Mouse (Mus musculus) heart, embryonic 10.5 days (tissue): ENCODE results near the gene Abcb10. TPM values are rescaled to one million over a fixed set of nuclear protein-coding genes. Genes with fewer than 3 reads are reported as not detected.
"Not testable (repeated sequence)": the region's sequence is repeated elsewhere in the genome, so short reads cannot be mapped to it uniquely, and the experiment has no call there.

Experiments used
- DNase-seq: peaks from one replicate; pipeline ENCODE4 v3.0.0-alpha.2; 2017; ENCODE audit warnings: low spot score
- H3K27ac ChIP-seq: fragments of 300-500 bp; sonication (generic); 2 replicates; pipeline ENCODE4 v1.5.1; 2016; ENCODE audit warnings: mild to moderate bottlenecking
- H3K27me3 ChIP-seq: fragments of 300-500 bp; sonication (generic); 2 replicates; pipeline ENCODE4 v1.6.1; 2016; ENCODE audit warnings: mild to moderate bottlenecking; ENCODE audit not compliant: poor library complexity, insufficient read depth, severe bottlenecking
- H3K36me3 ChIP-seq: fragments of 300-500 bp; sonication (generic); 2 replicates; pipeline ENCODE4 v1.6.1; 2016; ENCODE audit warnings: mild to moderate bottlenecking, moderate library complexity
- H3K4me1 ChIP-seq: fragments of 300-500 bp; sonication (generic); 2 replicates; pipeline ENCODE4 v1.6.1; 2016; ENCODE audit warnings: mild to moderate bottlenecking
- H3K4me3 ChIP-seq: fragments of 300-500 bp; sonication (generic); 2 replicates; pipeline ENCODE4 v1.5.1; 2016; ENCODE audit warnings: mild to moderate bottlenecking, moderate library complexity
- H3K9me3 ChIP-seq: fragments of 300-500 bp; sonication (generic); 2 replicates; pipeline ENCODE4 v1.6.1; 2016; ENCODE audit warnings: mild to moderate bottlenecking, moderate library complexity
- WGBS: fragments of 180-500 bp; shearing (Covaris S2); methylation state at CpG from one replicate; pipeline ENCODE4 v1.1.7; 2016; 5-methylcytosine and 5-hydroxymethylcytosine counted together
- polyA plus RNA-seq: library from polyadenylated mRNA; unstranded; fragments of >200 nt; fragmentation: Nextera tagmentation; extraction: Ambion mirVana; gene quantifications from 2 replicates; pipeline ENCODE4 v1.2.1, GENCODE M21; 2016

The Abcb10 gene
- 41.6 and 47.7 TPM in 2 replicates for polyA plus RNA-seq

GRCm38 (mm10) chr8:123982826-123983400 lies at the start of gene Abcb10:
Gene Abcb10 (minus strand): TSS chr8:123983122.
- Histone ChIP-seq H3K4me1 (peaks cover 47% of the 10 kb centered on the region), H3K4me3 (peak within 1 kb of the TSS; percentile 93), H3K36me3 (no peaks in the 10 kb centered on the region), H3K27ac (peak within 1 kb of the TSS; percentile 97), H3K27me3 (no peaks in the 10 kb centered on the region), H3K9me3 (no peaks in the 10 kb centered on the region)
- DNase-seq: peak; percentile 97
- WGBS: under 1% methylated on average over 56 of the region's 56 CpGs

- 0 out of 2 replicates have a peak, but pooled peaks cover 3% of the 10 kb centered on the region for H3K4me1 ChIP-seq
- DNase-seq: no peak
- H3K27ac ChIP-seq: no peak overlapping the region
- no peaks in the 10 kb centered on the region for H3K27me3 ChIP-seq
- H3K36me3 ChIP-seq: peaks cover 90% of the 10 kb centered on the region
- H3K4me3 ChIP-seq: no peak overlapping the region
- no peaks in the 10 kb centered on the region for H3K9me3 ChIP-seq
- 84% methylated on average over 6 of the region's 6 CpGs for WGBS
These were observed 44.9 kb upstream of the Abcb10 start for GRCm38 (mm10) chr8:124027831-124028230.

GRCm38 (mm10) chr8:124026265-124026664 lies 43.3 kb upstream of the Abcb10 start:
- Histone ChIP-seq H3K36me3 (peaks cover 81% of the 10 kb centered on the region), H3K4me1 (peaks cover 12% of the 10 kb centered on the region)
- not testable (repeated sequence) for H3K4me3 ChIP-seq, H3K27me3 ChIP-seq, H3K27ac ChIP-seq, DNase-seq, H3K9me3 ChIP-seq
- 69% methylated on average over 2 of the region's 2 CpGs for WGBS

GRCm38 (mm10) chr8:124021237-124022227 lies 38.6 kb upstream of the Abcb10 start, which contains the start of the genes Taf5l and Urb2:
Gene Taf5l (minus strand): TSS chr8:124021397.
Gene Urb2 (plus strand): TSS chr8:124021508.
- H3K27me3 ChIP-seq: no peaks in the 10 kb centered on the region
- peaks cover 37% of the 10 kb centered on the region for H3K36me3 ChIP-seq
- no peaks in the 10 kb centered on the region for H3K9me3 ChIP-seq
- 1% methylated on average over 71 of the region's 74 CpGs for WGBS
- peak within 1 kb of the TSS; percentile 88 for H3K4me3 ChIP-seq
- H3K4me1 ChIP-seq: peaks cover 45% of the 10 kb centered on the region
- peak within 1 kb of the TSS; percentile 99 for H3K27ac ChIP-seq
- peak; percentile 94 for DNase-seq

- DNase-seq: peak; percentile 78
- H3K4me3 ChIP-seq: peak overlapping the region; percentile 88
- WGBS: 1% methylated on average over 63 of the region's 87 CpGs
These were observed 37.7 kb upstream of the Abcb10 start for GRCm38 (mm10) chr8:124020439-124021236.

GRCm38 (mm10) chr8:124019782-124020181 lies 36.9 kb upstream of the Abcb10 start:
- 22% methylated on average over 13 of the region's 13 CpGs for WGBS
- peak overlapping the region; percentile 88 for H3K4me3 ChIP-seq
- peaks cover 49% of the 10 kb centered on the region for H3K4me1 ChIP-seq
- peak; percentile 84 for DNase-seq
- peak overlapping the region; percentile 99; the same call in 1 of the 2 replicates for H3K27ac ChIP-seq
- no peaks in the 10 kb centered on the region for H3K9me3 ChIP-seq
- H3K36me3 ChIP-seq: peaks cover 21% of the 10 kb centered on the region
- H3K27me3 ChIP-seq: no peaks in the 10 kb centered on the region

More at GRCm38 (mm10) chr8:124020439-124021236, 37.7 kb upstream of the Abcb10 start:
- Histone ChIP-seq H3K9me3 (no peaks in the 10 kb centered on the region), H3K27ac (peak overlapping the region; percentile 99), H3K4me1 (peaks cover 49% of the 10 kb centered on the region), H3K27me3 (no peaks in the 10 kb centered on the region), H3K36me3 (peaks cover 30% of the 10 kb centered on the region)

- H3K4me3 ChIP-seq: no peak overlapping the region
- no peaks in the 10 kb centered on the region for H3K9me3 ChIP-seq
- H3K36me3 ChIP-seq: peaks cover 6% of the 10 kb centered on the region
- peaks cover 38% of the 10 kb centered on the region for H3K4me1 ChIP-seq
- 82% methylated on average over 3 of the region's 3 CpGs for whole genome bisulfite sequencing
- no peak overlapping the region for H3K27ac ChIP-seq
- no peaks in the 10 kb centered on the region for H3K27me3 ChIP-seq
- no peak for DNase-seq
These were observed 31.8 kb upstream of the Abcb10 start for GRCm38 (mm10) chr8:124014751-124015150.

- not testable (repeated sequence) for H3K27me3 ChIP-seq, H3K4me3 ChIP-seq, H3K27ac ChIP-seq, H3K9me3 ChIP-seq, DNase-seq
- Histone ChIP-seq H3K36me3 (peaks cover 11% of the 10 kb centered on the region), H3K4me1 (peaks cover 34% of the 10 kb centered on the region)
- WGBS: 91% methylated on average over 7 of the region's 7 CpGs
These were observed 31.4 kb upstream of the Abcb10 start for GRCm38 (mm10) chr8:124014299-124014698.

- H3K4me3 ChIP-seq: no peak overlapping the region
- no peaks in the 10 kb centered on the region for H3K27me3 ChIP-seq
- peaks cover 30% of the 10 kb centered on the region for H3K36me3 ChIP-seq
- no peak for DNase-seq
- no peak overlapping the region for H3K27ac ChIP-seq
- peaks cover 16% of the 10 kb centered on the region for H3K4me1 ChIP-seq
- no peaks in the 10 kb centered on the region for H3K9me3 ChIP-seq
- WGBS: 95% methylated on average over 3 of the region's 3 CpGs
These were observed 29.2 kb upstream of the Abcb10 start for GRCm38 (mm10) chr8:124011989-124012586.

- no peak overlapping the region for H3K27ac ChIP-seq
- DNase-seq: no peak
- WGBS: 43% methylated on average over 3 of the region's 3 CpGs
- no peaks in the 10 kb centered on the region for H3K9me3 ChIP-seq
- no peaks in the 10 kb centered on the region for H3K27me3 ChIP-seq
- H3K4me1 ChIP-seq: peaks cover 15% of the 10 kb centered on the region
- no peak overlapping the region for H3K4me3 ChIP-seq
- peaks cover 35% of the 10 kb centered on the region for H3K36me3 ChIP-seq
These were observed 28.7 kb upstream of the Abcb10 start for GRCm38 (mm10) chr8:124011580-124011979.

GRCm38 (mm10) chr8:124007829-124008228 lies 24.9 kb upstream of the Abcb10 start:
- Histone ChIP-seq H3K36me3 (peaks cover 72% of the 10 kb centered on the region), H3K4me3 (no peak overlapping the region), H3K27ac (no peak overlapping the region), H3K4me1 (peaks cover 10% of the 10 kb centered on the region), H3K9me3 (no peaks in the 10 kb centered on the region), H3K27me3 (no peaks in the 10 kb centered on the region)
- no peak for DNase-seq
- WGBS: 92% methylated on average over 6 of the region's 6 CpGs

- no peaks in the 10 kb centered on the region for H3K27me3 ChIP-seq
- DNase-seq: no peak
- no peaks in the 10 kb centered on the region for H3K4me1 ChIP-seq
- H3K27ac ChIP-seq: no peak overlapping the region
- 89% methylated on average over 10 of the region's 10 CpGs for WGBS
- H3K9me3 ChIP-seq: no peaks in the 10 kb centered on the region
- peaks cover 92% of the 10 kb centered on the region for H3K36me3 ChIP-seq
- H3K4me3 ChIP-seq: no peak overlapping the region
These were observed 19.7 kb upstream of the Abcb10 start for GRCm38 (mm10) chr8:124002546-124003108.
